Mouse (Mus musculus): Measurements from ENCODE around the gene Tmem116.

DNA sequence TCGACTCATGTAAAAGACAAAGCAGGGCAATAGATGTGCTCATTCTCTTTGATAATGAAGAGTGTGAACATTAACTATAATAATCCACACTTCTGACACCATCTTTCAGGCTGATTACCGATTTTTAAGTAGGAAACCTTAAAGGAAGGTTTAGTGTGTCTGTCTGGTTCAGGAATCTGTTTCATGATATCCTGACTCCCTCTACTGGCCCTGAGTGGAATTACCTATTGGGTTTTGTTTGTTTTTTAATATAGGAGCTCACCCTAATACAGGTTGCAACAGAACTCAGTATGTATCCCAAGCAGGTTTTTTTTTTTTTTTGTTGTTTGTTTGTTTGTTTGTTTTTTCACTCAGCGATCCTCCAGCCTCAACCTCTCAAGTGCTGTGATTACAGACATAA lies 26.0 kb downstream of the Tmem116 start:
- no peak for TF ChIP-seq JUN (IDR thresholded peaks at IDR 0.05; ENCODE audit: insufficient read depth, low read depth, low read length)
- no peak for TF ChIP-seq POLR2AphosphoS2 (IDR thresholded peaks at IDR 0.05; ENCODE audit: low read depth, low read length)
- peak; percentile 61 to 96 for TF ChIP-seq CTCF (conservative IDR thresholded peaks at IDR 0.05 in 1 of 2, IDR thresholded peaks at IDR 0.05 in 1 of 2; ENCODE audit: low read depth in 2 of 2, low read length in 2 of 2)
- no peak for TF ChIP-seq POLR2A (IDR thresholded peaks at IDR 0.05; ENCODE audit: low read depth, low read length)
- no peak for TF ChIP-seq SIN3A (IDR thresholded peaks at IDR 0.05; ENCODE audit: low read length)
- TF ChIP-seq EP300 (IDR thresholded peaks at IDR 0.05; ENCODE audit: low read length), result no peak

Measured in CH12.LX (cell line).